Mouse (Mus musculus) hindbrain, postnatal 0 days (tissue): ENCODE results near the gene Pomt1. TPM values are rescaled to one million over a fixed set of nuclear protein-coding genes. Genes with fewer than 3 reads are reported as not detected.

ENCODE experiments used
- ATAC-seq: fragments of 200-750 bp; cut with Nextera tagmentation; 2 replicates; pipeline ENCODE4 v1.8.0; 2017; ENCODE audit warnings: mild to moderate bottlenecking, moderate TSS enrichment, moderate library complexity
- DNase-seq: peaks from one replicate; pipeline ENCODE4 v3.0.0-alpha.2; 2015; ENCODE audit warnings: low spot score
- H3K27ac ChIP-seq: fragments of 300-500 bp; sonication (generic); 2 replicates; pipeline ENCODE4 v1.5.1; 2014; ENCODE audit warnings: mild to moderate bottlenecking
- H3K27me3 ChIP-seq: fragments of 300-500 bp; sonication (generic); 2 replicates; pipeline ENCODE4 v1.6.1; 2014; ENCODE audit warnings: low read length, mixed read lengths; ENCODE audit not compliant: insufficient read depth
- H3K36me3 ChIP-seq: fragments of 300-500 bp; sonication (generic); 2 replicates; pipeline ENCODE4 v1.6.1; 2014; ENCODE audit warnings: low read length, mixed read lengths; ENCODE audit not compliant: insufficient read depth
- H3K4me1 ChIP-seq: fragments of 300-500 bp; sonication (generic); 2 replicates; pipeline ENCODE4 v1.6.1; 2014; ENCODE audit warnings: antibody characterized with exemption, low read length, mixed read lengths; ENCODE audit not compliant: insufficient read depth
- H3K4me2 ChIP-seq: fragments of 300-500 bp; sonication (generic); 2 replicates; pipeline ENCODE4 v1.6.1; 2014; ENCODE audit warnings: low read depth, mild to moderate bottlenecking, low read length, moderate library complexity, mixed read lengths
- H3K4me3 ChIP-seq: fragments of 300-500 bp; sonication (generic); 2 replicates; pipeline ENCODE4 v1.5.1; 2014; ENCODE audit warnings: low read length
- H3K9ac ChIP-seq: fragments of 300-500 bp; sonication (generic); replicated peaks from 2 replicates; pipeline ENCODE4 v1.6.1; 2014; ENCODE audit warnings: mild to moderate bottlenecking, low read length, moderate library complexity, mixed read lengths
- H3K9me3 ChIP-seq: fragments of 300-500 bp; sonication (generic); 2 replicates; pipeline ENCODE4 v1.6.1; 2016; ENCODE audit warnings: low read length, mixed read lengths
- CTCF ChIP-seq: IDR thresholded peaks from 2 replicates; pipeline ENCODE4 v1.5.1; 2016; ENCODE audit warnings: antibody characterized with exemption, control low read depth, low read depth
- WGBS: fragments of 180-500 bp; shearing (Covaris S2); extraction: QIAGEN DNeasy Blood & Tissue Kit; methylation state at CpG from one replicate; pipeline ENCODE4 v1.1.7; 2014; 5-methylcytosine and 5-hydroxymethylcytosine counted together
- polyA plus RNA-seq: library from polyadenylated mRNA; unstranded; fragments of >200 nt; fragmentation: Nextera tagmentation; extraction: Ambion mirVana; gene quantifications from 2 replicates; pipeline ENCODE4 v1.2.1, GENCODE M21; 2015
- total RNA-seq: library from RNA; depleted of rRNA; stranded (reverse); fragments of >200 nt; gene quantifications from 2 replicates; pipeline ENCODE4 v1.2.3, GENCODE M21; 2014

Gene Pomt1
- total and polyA plus RNA-seq, 2 experiments from 2014 or later: 18.0 to 41.8 TPM

DNA sequence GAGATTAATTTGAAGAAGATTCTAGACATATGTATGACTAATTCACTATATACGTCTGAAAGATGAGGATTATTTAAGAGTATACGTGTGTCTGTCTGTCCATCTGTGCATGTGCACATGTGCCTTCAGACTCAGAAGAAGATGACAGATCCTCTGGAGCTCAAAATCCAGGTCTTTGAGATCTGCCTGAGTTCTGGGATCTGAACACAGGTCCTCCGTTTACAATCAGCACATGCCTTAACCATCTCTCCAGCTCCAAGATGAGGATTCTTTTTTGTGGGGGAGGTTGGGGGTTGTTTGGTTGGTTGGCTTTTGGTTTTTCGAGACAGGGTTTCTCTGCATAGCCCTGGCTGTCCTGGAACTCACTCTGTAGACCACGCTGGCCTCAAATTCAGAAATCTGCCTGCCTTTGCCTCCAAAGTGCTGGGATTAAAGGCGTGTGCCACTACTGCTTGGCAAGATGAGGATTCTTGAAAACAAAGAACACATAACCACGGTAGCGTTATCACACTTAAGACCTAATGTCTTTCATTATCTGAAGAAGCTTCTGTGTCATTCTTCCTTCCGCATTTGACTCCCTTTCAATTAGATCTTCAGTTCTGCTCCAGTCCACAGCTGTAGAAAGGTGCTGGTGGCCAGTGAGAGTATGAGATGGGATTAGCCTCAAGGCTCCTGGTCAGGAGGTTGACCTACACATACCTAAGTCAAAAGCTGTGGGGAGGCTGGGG lies 2.5 kb downstream of the Pomt1 start:
- 95% methylated on average over 9 of the region's 9 CpGs for WGBS
- no peaks in the 10 kb centered on the region for H3K9me3 ChIP-seq
- peaks cover 11% of the 10 kb centered on the region; the same call in 1 of the 2 replicates for H3K36me3 ChIP-seq
- peaks cover 6% of the 10 kb centered on the region for H3K4me1 ChIP-seq
- no peak for ATAC-seq
- no peak overlapping the region for H3K4me2 ChIP-seq
- no peak overlapping the region for H3K9ac ChIP-seq
- no peaks in the 10 kb centered on the region for H3K27me3 ChIP-seq
- no peak overlapping the region for H3K27ac ChIP-seq
- DNase-seq: no peak
- no peak overlapping the region for H3K4me3 ChIP-seq
- no peak for TF ChIP-seq CTCF

DNA sequence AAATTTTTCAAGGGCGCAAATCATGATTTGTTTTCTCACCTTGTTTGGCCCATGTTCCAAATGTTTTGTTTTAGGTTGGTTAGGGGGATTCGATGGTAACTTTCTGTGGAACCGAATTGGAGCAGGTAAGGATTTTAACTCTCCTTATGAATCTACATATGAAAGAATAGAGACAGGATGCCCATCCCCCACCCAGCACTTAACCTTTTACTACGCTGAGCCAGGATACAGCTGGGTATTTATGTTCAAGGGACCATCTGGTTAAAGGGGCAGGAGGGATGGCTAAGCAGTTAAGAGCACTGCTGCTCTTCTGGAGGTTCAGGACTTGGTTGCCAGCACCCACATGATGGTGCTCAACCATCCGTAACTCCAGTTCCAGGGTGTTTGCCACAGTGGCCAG lies 4.2 kb downstream of the Pomt1 start:
- no peak for TF ChIP-seq CTCF
- Histone ChIP-seq H3K36me3 (peaks cover 9% of the 10 kb centered on the region; the same call in 1 of the 2 replicates), H3K4me2 (no peak overlapping the region), H3K9ac (no peak overlapping the region), H3K4me3 (no peak overlapping the region), H3K9me3 (no peaks in the 10 kb centered on the region), H3K4me1 (peaks cover under 1% of the 10 kb centered on the region; the same call in 1 of the 2 replicates), H3K27me3 (no peaks in the 10 kb centered on the region), H3K27ac (no peak overlapping the region)
- 88% methylated on average over 5 of the region's 5 CpGs for whole genome bisulfite sequencing
- no peak for DNase-seq
- ATAC-seq: no peak

DNA sequence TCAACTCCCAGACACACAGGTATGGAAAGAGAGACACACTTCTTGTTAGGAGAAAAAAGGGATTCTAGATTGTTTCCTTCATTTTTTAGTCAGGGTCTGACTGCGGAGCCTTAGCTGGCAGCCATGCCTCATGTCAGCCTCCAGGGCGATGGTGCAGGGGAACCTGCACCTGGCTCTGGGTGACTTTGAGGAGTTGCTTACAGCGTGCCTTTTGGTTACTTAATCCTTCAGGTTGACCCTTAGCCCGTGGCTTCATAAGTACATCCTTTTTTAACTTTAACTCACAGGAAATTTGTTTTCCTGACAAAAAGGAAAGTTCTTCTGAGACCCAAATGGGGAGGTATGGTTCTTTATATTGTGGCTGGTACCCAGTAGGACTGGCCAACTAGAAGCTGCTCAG lies 6.6 kb downstream of the Pomt1 start:
- Histone ChIP-seq H3K4me2 (no peak overlapping the region), H3K9ac (no peak overlapping the region), H3K36me3 (peaks cover 23% of the 10 kb centered on the region; the same call in 1 of the 2 replicates), H3K4me1 (no peaks in the 10 kb centered on the region), H3K9me3 (no peaks in the 10 kb centered on the region), H3K27me3 (no peaks in the 10 kb centered on the region), H3K27ac (no peak overlapping the region), H3K4me3 (no peak overlapping the region)
- ATAC-seq (no peak), DNase-seq (no peak)
- WGBS: 87% methylated on average over 4 of the region's 4 CpGs
- TF ChIP-seq CTCF: no peak

DNA sequence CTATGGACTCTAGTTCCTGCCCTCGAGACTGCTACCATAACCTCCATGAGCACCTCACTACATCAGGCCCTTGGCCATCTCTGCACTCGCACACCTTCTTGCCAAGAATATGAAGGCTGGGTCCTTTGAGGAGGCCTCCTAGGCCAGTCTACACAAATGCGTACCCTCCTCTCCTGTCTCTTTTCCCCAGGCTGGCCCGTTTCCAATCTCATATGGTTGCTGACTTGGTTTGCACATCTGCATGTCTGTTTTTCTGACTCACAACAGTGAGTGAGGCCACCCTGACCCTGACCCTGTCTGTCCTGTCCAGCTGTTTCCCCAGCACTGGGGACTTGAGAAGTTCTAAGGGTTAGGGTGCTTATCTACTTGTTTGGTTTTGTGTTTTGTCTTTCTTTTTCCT lies 10.4 kb downstream of the Pomt1 start:
- Histone ChIP-seq H3K4me2 (no peak overlapping the region), H3K27ac (no peak overlapping the region), H3K9ac (no peak overlapping the region), H3K36me3 (peaks cover 41% of the 10 kb centered on the region; the same call in 1 of the 2 replicates), H3K4me1 (no peaks in the 10 kb centered on the region), H3K27me3 (no peaks in the 10 kb centered on the region), H3K9me3 (no peaks in the 10 kb centered on the region), H3K4me3 (no peak overlapping the region)
- DNase-seq: no peak
- 88% methylated on average over 4 of the region's 4 CpGs for whole genome bisulfite sequencing
- no peak for ATAC-seq
- TF ChIP-seq CTCF: no peak

DNA sequence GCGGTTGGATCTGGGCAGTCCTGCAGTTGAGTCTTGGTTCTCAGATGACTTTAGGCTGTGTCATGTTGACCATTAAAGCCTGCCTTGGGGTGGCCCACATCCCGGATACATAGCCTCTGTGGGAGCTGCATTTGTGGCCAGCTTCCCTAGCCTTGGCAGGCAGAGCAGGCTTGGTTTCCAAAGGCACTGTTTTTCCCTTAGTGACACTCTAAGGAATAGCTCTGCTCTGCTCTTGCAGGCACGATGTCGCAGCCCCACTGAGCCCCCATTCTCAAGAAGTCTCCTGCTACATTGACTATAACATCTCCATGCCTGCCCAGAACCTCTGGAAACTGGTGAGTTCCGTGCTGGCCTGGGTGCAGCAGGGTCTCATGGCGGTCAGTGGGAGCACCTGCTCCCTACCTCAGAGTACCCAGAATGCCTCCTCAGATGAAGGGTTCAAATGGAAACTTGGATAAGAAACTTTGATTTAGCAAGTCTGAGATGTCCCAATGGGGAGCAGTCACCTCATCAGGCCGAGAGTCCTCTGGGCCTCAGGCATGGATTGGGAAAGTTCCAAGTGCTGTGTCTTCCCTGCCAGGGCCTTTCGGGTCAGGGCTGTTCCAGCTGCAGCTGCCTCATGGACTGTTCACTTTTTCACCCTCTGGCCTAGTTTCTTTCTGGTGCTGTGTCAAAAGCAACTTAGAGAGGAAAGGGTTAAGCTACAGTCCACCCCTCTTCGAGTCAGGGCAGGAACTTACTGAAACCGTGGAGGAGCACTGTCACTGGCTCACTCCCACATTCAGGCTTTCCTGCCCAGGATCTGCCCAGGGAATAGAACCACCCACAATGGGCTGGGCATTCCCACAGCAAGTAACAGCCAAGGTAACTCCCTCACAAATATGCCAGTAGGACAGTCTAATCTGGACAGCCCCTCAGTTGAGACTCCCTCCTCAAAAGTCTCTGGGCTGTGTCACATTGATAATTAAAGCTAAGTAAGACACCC lies 12.3 kb downstream of the Pomt1 start:
- Histone ChIP-seq H3K4me2 (no peak overlapping the region), H3K9me3 (no peaks in the 10 kb centered on the region), H3K27ac (no peak overlapping the region), H3K4me3 (no peak overlapping the region), H3K27me3 (no peaks in the 10 kb centered on the region), H3K9ac (no peak overlapping the region), H3K4me1 (no peaks in the 10 kb centered on the region), H3K36me3 (peaks cover 56% of the 10 kb centered on the region; the same call in 1 of the 2 replicates)
- ATAC-seq (no peak), DNase-seq (no peak)
- TF ChIP-seq CTCF: no peak
- 80% methylated on average over 10 of the region's 10 CpGs for WGBS

DNA sequence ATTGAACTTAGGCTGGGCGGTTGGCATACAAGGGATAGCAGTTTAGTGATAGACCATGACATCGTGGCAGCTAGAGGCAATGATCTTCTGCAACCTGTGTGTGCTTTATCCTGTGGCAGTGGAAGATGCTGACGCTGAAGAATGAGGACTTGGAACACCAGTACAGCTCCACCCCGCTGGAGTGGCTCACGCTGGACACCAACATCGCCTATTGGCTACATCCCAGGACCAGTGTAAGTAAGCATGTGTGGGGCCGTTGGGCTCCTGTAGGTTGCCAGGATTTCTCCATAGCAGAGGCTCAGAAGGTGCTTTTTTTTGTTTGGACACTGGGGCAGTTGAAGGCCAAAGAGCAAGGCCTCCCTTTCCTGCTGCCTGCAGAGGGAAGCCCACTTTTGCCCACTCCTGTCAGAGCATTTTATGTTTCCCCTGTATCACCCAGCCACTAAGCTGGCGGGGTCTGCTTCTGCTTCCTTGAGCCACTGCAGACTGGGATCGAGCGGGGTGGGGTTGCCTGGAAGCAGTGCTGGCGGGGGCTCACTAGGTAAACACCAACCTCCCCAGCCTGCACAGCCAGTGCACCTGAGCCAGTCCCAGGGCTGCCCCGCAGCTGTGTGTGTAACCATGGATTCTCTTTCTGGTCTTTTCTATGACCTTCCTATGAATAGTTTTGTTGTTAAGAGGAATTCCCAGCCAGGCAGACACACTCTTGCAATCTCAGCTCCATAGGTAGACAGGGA lies 15.6 kb downstream of the Pomt1 start:
- no peak overlapping the region for H3K4me2 ChIP-seq
- ATAC-seq: no peak
- no peak overlapping the region for H3K27ac ChIP-seq
- no peak for DNase-seq
- H3K4me3 ChIP-seq: no peak overlapping the region
- 84% methylated on average over 12 of the region's 12 CpGs for WGBS
- no peaks in the 10 kb centered on the region for H3K9me3 ChIP-seq
- no peak for TF ChIP-seq CTCF
- no peaks in the 10 kb centered on the region for H3K4me1 ChIP-seq
- no peaks in the 10 kb centered on the region for H3K27me3 ChIP-seq
- no peak overlapping the region for H3K9ac ChIP-seq
- H3K36me3 ChIP-seq: peaks cover 62% of the 10 kb centered on the region; the same call in 1 of the 2 replicates
